Mouse (Mus musculus) midbrain, embryonic 11.5 days (tissue): ENCODE results near the gene BC004004. TPM values are rescaled to one million over a fixed set of nuclear protein-coding genes. Genes with fewer than 3 reads are reported as not detected.

Experiments
- ATAC-seq: fragments of 200-750 bp; cut with Nextera tagmentation; 2 replicates; pipeline ENCODE4 v1.8.0; 2017; ENCODE audit warnings: moderate TSS enrichment, moderate library complexity; ENCODE audit not compliant: low FRiP score
- DNase-seq: peaks from one replicate; pipeline ENCODE4 v3.0.0; 2015; ENCODE audit warnings: low spot score; ENCODE audit errors: missing footprints
- H3K27ac ChIP-seq: fragments of 300-500 bp; sonication (generic); 2 replicates; pipeline ENCODE4 v1.5.1; 2014; ENCODE audit warnings: low read depth, low read length
- H3K27me3 ChIP-seq: fragments of 300-500 bp; sonication (generic); 2 replicates; pipeline ENCODE4 v1.6.1; 2014; ENCODE audit warnings: mild to moderate bottlenecking, low read length, moderate library complexity, mixed read lengths; ENCODE audit not compliant: control insufficient read depth, insufficient read depth
- H3K36me3 ChIP-seq: fragments of 300-500 bp; sonication (generic); 2 replicates; pipeline ENCODE4 v1.6.1; 2014; ENCODE audit warnings: mild to moderate bottlenecking, low read length, moderate library complexity, mixed read lengths; ENCODE audit not compliant: control insufficient read depth, insufficient read depth
- H3K4me1 ChIP-seq: fragments of 300-500 bp; sonication (generic); 2 replicates; pipeline ENCODE4 v1.6.1; 2014; ENCODE audit warnings: low read length; ENCODE audit not compliant: control insufficient read depth, insufficient read depth
- H3K4me2 ChIP-seq: fragments of 300-500 bp; sonication (generic); 2 replicates; pipeline ENCODE4 v1.6.1; 2014; ENCODE audit warnings: mild to moderate bottlenecking, moderate library complexity
- H3K4me3 ChIP-seq: fragments of 300-500 bp; sonication (generic); 2 replicates; pipeline ENCODE4 v1.5.1; 2014; ENCODE audit warnings: low read depth, low read length
- H3K9ac ChIP-seq: fragments of 300-500 bp; sonication (generic); 2 replicates; pipeline ENCODE4 v1.6.1; 2014; ENCODE audit warnings: low read length
- H3K9me3 ChIP-seq: fragments of 300-500 bp; sonication (generic); 2 replicates; pipeline ENCODE4 v1.6.1; 2016; ENCODE audit warnings: low read length; ENCODE audit not compliant: control insufficient read depth
- whole genome bisulfite sequencing: fragments of 180-500 bp; shearing (Covaris S2); extraction: QIAGEN DNeasy Blood & Tissue Kit; methylation state at CpG from one replicate; pipeline ENCODE4 v1.1.7; 2014; 5-methylcytosine and 5-hydroxymethylcytosine counted together
- polyA plus RNA-seq: library from polyadenylated mRNA; unstranded; fragments of >200 nt; fragmentation: Nextera tagmentation; extraction: Ambion mirVana; gene quantifications from 2 replicates; pipeline ENCODE4 v1.2.1, GENCODE M21; 2014

BC004004 gene
- polyA plus RNA-seq, 1 experiment from 2014 or later: 68.4 TPM

GRCm38 (mm10) chr17:29257001-29257511 is 11.5 kb upstream of the BC004004 start:
- ATAC-seq: no peak
- no peak overlapping the region for H3K9ac ChIP-seq

GRCm38 (mm10) chr17:29258025-29258558 is 10.5 kb upstream of the BC004004 start:
- Histone ChIP-seq H3K4me1 (peaks cover 11% of the 10 kb centered on the region), H3K36me3 (peaks cover 14% of the 10 kb centered on the region), H3K4me2 (no peak overlapping the region), H3K27me3 (no peaks in the 10 kb centered on the region), H3K27ac (no peak overlapping the region), H3K9ac (no peak overlapping the region), H3K9me3 (no peaks in the 10 kb centered on the region), H3K4me3 (no peak overlapping the region)
- ATAC-seq: no peak
- 90% methylated on average over 10 of the region's 10 CpGs for WGBS
- DNase-seq: no peak

More at GRCm38 (mm10) chr17:29257001-29257511, 11.5 kb upstream of the BC004004 start:
- 94% methylated on average over 10 of the region's 10 CpGs for WGBS
- Histone ChIP-seq H3K9me3 (no peaks in the 10 kb centered on the region), H3K4me3 (no peak overlapping the region), H3K27ac (no peak overlapping the region), H3K4me1 (peaks cover 2% of the 10 kb centered on the region; the same call in 1 of the 2 replicates), H3K27me3 (no peaks in the 10 kb centered on the region), H3K36me3 (peaks cover 14% of the 10 kb centered on the region), H3K4me2 (no peak overlapping the region)
- no peak for DNase-seq

GRCm38 (mm10) chr17:29258921-29259320 is 9.7 kb upstream of the BC004004 start:
- no peak overlapping the region for H3K4me2 ChIP-seq
- H3K9ac ChIP-seq: no peak overlapping the region
- peaks cover 14% of the 10 kb centered on the region for H3K36me3 ChIP-seq

GRCm38 (mm10) chr17:29259489-29259888 is 9.1 kb upstream of the BC004004 start:
- WGBS: 12% methylated on average over 3 of the region's 3 CpGs
- no peak overlapping the region for H3K9ac ChIP-seq
- no peak overlapping the region for H3K4me3 ChIP-seq
- ATAC-seq (peak; percentile 59), DNase-seq (peak; percentile 98)
- H3K9me3 ChIP-seq: no peaks in the 10 kb centered on the region
- H3K36me3 ChIP-seq: peaks cover 14% of the 10 kb centered on the region
- H3K27ac ChIP-seq: no peak overlapping the region
- no peak overlapping the region for H3K4me2 ChIP-seq
- H3K4me1 ChIP-seq: peaks cover 15% of the 10 kb centered on the region
- no peaks in the 10 kb centered on the region for H3K27me3 ChIP-seq

More at GRCm38 (mm10) chr17:29258921-29259320, 9.7 kb upstream of the BC004004 start:
- no peak overlapping the region for H3K4me3 ChIP-seq
- peaks cover 12% of the 10 kb centered on the region for H3K4me1 ChIP-seq
- ATAC-seq (no peak), DNase-seq (no peak)
- H3K27ac ChIP-seq: no peak overlapping the region
- no peaks in the 10 kb centered on the region for H3K9me3 ChIP-seq
- no peaks in the 10 kb centered on the region for H3K27me3 ChIP-seq
- WGBS: 97% methylated on average over 2 of the region's 2 CpGs

GRCm38 (mm10) chr17:29260501-29260900 is 8.1 kb upstream of the BC004004 start:
- 89% methylated on average over 15 of the region's 15 CpGs for WGBS
- Histone ChIP-seq H3K9me3 (no peaks in the 10 kb centered on the region), H3K27me3 (no peaks in the 10 kb centered on the region), H3K9ac (no peak overlapping the region), H3K36me3 (peaks cover 14% of the 10 kb centered on the region), H3K27ac (no peak overlapping the region), H3K4me3 (no peak overlapping the region), H3K4me1 (peaks cover 17% of the 10 kb centered on the region), H3K4me2 (no peak overlapping the region)
- no peak for DNase-seq
- no peak for ATAC-seq

- no peak for DNase-seq
- H3K4me3 ChIP-seq: no peak overlapping the region
- ATAC-seq: no peak
- H3K4me2 ChIP-seq: no peak overlapping the region
- peaks cover 14% of the 10 kb centered on the region for H3K36me3 ChIP-seq
- H3K9ac ChIP-seq: no peak overlapping the region
- H3K27me3 ChIP-seq: no peaks in the 10 kb centered on the region
- no peak overlapping the region for H3K27ac ChIP-seq
- H3K9me3 ChIP-seq: no peaks in the 10 kb centered on the region
- peaks cover 17% of the 10 kb centered on the region for H3K4me1 ChIP-seq
- WGBS: 93% methylated on average over 22 of the region's 22 CpGs
Observed at GRCm38 (mm10) chr17:29261603-29262258, 6.9 kb upstream of the BC004004 start.

- ATAC-seq: no peak
- no peaks in the 10 kb centered on the region for H3K27me3 ChIP-seq
- 69% methylated on average over 2 of the region's 2 CpGs for WGBS
- H3K27ac ChIP-seq: no peak overlapping the region
- H3K4me1 ChIP-seq: peaks cover 17% of the 10 kb centered on the region
- H3K9ac ChIP-seq: no peak overlapping the region
- DNase-seq: no peak
- no peak overlapping the region for H3K4me3 ChIP-seq
- H3K36me3 ChIP-seq: peaks cover 14% of the 10 kb centered on the region
- no peaks in the 10 kb centered on the region for H3K9me3 ChIP-seq
- H3K4me2 ChIP-seq: peak overlapping the region; percentile 74
Observed at GRCm38 (mm10) chr17:29262259-29262649, 6.3 kb upstream of the BC004004 start.

GRCm38 (mm10) chr17:29263417-29263816 is 5.2 kb upstream of the BC004004 start:
- H3K36me3 ChIP-seq: peaks cover 6% of the 10 kb centered on the region
- H3K9me3 ChIP-seq: no peaks in the 10 kb centered on the region
- H3K9ac ChIP-seq: peak overlapping the region; percentile 89
- peak overlapping the region; percentile 94 for H3K4me3 ChIP-seq
- peak overlapping the region; percentile 98 for H3K27ac ChIP-seq
- H3K4me2 ChIP-seq: peak overlapping the region; percentile 74
- no peaks in the 10 kb centered on the region for H3K27me3 ChIP-seq
- DNase-seq: no peak
- under 1% methylated on average over 14 of the region's 14 CpGs for WGBS
- H3K4me1 ChIP-seq: peaks cover 20% of the 10 kb centered on the region
- ATAC-seq: peak; percentile 48; the same call in 1 of the 2 replicates
